Mouse (Mus musculus) stomach, embryonic 15.5 days (tissue): Measurements from ENCODE around the gene Asnsd1. TPM values are rescaled to one million over a fixed set of nuclear protein-coding genes. Genes with fewer than 3 reads are reported as not detected.

Experiments used
- ATAC-seq: fragments of 200-750 bp; cut with Nextera tagmentation; 2 replicates; pipeline ENCODE4 v1.8.0; 2017; ENCODE audit warnings: low read depth, moderate number of reproducible peaks, moderate TSS enrichment; ENCODE audit not compliant: insufficient read depth, low FRiP score
- H3K27ac ChIP-seq: fragments of 300-500 bp; sonication (generic); 2 replicates; pipeline ENCODE4 v1.5.1; 2015; ENCODE audit warnings: mild to moderate bottlenecking, inconsistent platforms
- H3K27me3 ChIP-seq: fragments of 300-500 bp; sonication (generic); replicated peaks from 2 replicates; pipeline ENCODE4 v1.6.1; 2015; ENCODE audit warnings: inconsistent platforms
- H3K36me3 ChIP-seq: fragments of 300-500 bp; sonication (generic); 2 replicates; pipeline ENCODE4 v1.6.1; 2015; ENCODE audit warnings: inconsistent platforms
- H3K4me1 ChIP-seq: fragments of 300-500 bp; sonication (generic); 2 replicates; pipeline ENCODE4 v1.6.1; 2015; ENCODE audit warnings: inconsistent platforms
- H3K4me2 ChIP-seq: fragments of 300-500 bp; sonication (generic); 2 replicates; pipeline ENCODE4 v1.6.1; 2015; ENCODE audit warnings: mild to moderate bottlenecking, inconsistent platforms
- H3K4me3 ChIP-seq: fragments of 300-500 bp; sonication (generic); replicated peaks from 2 replicates; pipeline ENCODE4 v1.5.1; 2015; ENCODE audit warnings: inconsistent platforms
- H3K9ac ChIP-seq: fragments of 300-500 bp; sonication (generic); 2 replicates; pipeline ENCODE4 v1.6.1; 2015; ENCODE audit warnings: inconsistent platforms
- H3K9me3 ChIP-seq: fragments of 300-500 bp; sonication (generic); 2 replicates; pipeline ENCODE4 v1.6.1; 2016; ENCODE audit warnings: inconsistent platforms
- WGBS: fragments of 180-500 bp; shearing (Covaris S2); methylation state at CpG from one replicate; pipeline ENCODE4 v1.1.7; 2015; 5-methylcytosine and 5-hydroxymethylcytosine counted together
- polyA plus RNA-seq: library from polyadenylated mRNA; unstranded; fragments of >200 nt; fragmentation: Nextera tagmentation; extraction: Ambion mirVana; gene quantifications from 2 replicates; pipeline ENCODE4 v1.2.1, GENCODE M21; 2015

The Asnsd1 gene
- polyA plus RNA-seq, 1 experiment from 2014 or later = 70.3 TPM

DNA sequence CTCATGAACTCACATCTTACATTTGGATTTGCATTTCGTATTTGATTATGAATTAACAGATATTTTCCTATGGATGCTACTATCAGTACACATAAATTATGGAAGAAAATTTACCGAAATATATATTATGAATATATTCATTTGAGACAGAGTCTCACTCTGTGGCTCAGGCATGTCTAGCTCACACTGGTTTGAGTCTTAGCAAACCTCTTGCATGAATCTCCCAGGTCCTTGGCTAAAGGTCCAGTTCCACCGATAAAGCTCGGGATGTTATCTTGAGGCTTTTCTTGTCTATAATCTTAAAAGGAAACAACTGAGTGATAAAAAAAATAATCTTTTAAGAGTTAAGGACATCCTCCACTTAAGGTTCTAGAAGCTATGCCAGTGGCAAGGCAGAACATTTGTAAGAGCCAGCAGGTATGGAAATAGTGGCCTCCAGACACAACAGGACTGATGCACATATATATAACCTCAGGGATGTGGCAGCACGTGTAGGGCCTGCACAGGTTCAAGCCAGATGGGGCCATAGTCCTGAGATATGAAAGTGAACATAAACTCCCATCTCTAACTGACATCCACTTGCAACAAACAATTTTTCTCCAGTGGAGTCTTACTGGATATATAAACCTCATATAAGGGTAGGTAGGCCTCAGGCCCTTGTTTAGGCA is 27.6 kb downstream of the Asnsd1 start:
- H3K4me3 ChIP-seq = no peak overlapping the region
- H3K9me3 ChIP-seq = no peaks in the 10 kb centered on the region
- no peaks in the 10 kb centered on the region for H3K4me1 ChIP-seq
- H3K36me3 ChIP-seq = no peaks in the 10 kb centered on the region
- ATAC-seq = no peak
- no peak overlapping the region for H3K9ac ChIP-seq
- no peak overlapping the region for H3K27ac ChIP-seq
- H3K4me2 ChIP-seq = no peak overlapping the region
- no peaks in the 10 kb centered on the region for H3K27me3 ChIP-seq
- 91% methylated on average over 5 of the region's 5 CpGs for WGBS

DNA sequence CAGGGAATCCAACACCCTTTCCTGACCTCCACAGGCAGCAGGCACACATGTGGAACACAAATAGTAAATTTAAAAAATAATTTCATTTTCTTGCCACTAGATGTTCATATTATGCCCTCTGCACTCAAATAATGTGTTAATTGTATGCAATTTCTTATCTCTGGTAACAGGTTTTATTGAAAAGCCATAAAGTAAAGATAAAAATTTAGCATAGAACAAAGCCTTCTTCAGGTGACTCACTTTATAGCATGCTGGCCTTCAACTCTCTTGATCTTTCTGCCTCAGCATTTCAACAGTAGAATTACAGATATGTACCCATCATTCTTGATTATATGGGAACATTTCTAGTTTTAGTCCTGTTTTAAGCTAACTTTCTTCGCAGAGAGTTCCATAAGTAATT is 28.3 kb downstream of the Asnsd1 start:
- ATAC-seq = no peak

DNA sequence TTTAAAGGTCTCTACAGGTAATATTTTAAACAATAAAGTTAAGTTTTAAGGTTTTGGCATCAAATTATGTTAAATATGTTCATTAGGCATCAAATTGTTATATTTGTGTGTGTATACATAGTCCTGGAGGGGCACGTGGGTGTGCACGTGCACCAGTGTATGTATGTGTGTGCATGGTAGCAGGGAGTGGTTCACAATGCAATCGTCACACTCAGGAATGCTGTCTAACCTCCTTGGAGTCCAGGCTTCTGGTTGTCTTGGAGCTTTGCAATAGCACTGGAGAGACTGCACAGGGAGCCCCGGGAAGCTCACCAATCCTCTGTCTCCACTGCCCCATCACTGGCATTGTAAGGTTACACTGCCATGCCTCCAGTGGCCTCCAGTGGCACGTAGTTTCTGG is 29.3 kb downstream of the Asnsd1 start:
- Histone ChIP-seq H3K27me3 (no peaks in the 10 kb centered on the region), H3K4me3 (no peak overlapping the region), H3K9ac (no peak overlapping the region), H3K27ac (no peak overlapping the region), H3K36me3 (no peaks in the 10 kb centered on the region), H3K4me1 (no peaks in the 10 kb centered on the region), H3K9me3 (no peaks in the 10 kb centered on the region), H3K4me2 (no peak overlapping the region)
- WGBS = 92% methylated on average over 5 of the region's 5 CpGs
- no peak for ATAC-seq

More for the DNA sequence above, 28.3 kb downstream of the Asnsd1 start:
- H3K9me3 ChIP-seq = no peaks in the 10 kb centered on the region
- no peaks in the 10 kb centered on the region for H3K27me3 ChIP-seq
- H3K4me1 ChIP-seq = no peaks in the 10 kb centered on the region
- no peak overlapping the region for H3K27ac ChIP-seq
- no peaks in the 10 kb centered on the region for H3K36me3 ChIP-seq
- no peak overlapping the region for H3K4me2 ChIP-seq
- 88% methylated on average over 1 of the region's 1 CpGs for WGBS
- no peak overlapping the region for H3K4me3 ChIP-seq
- H3K9ac ChIP-seq = no peak overlapping the region

DNA sequence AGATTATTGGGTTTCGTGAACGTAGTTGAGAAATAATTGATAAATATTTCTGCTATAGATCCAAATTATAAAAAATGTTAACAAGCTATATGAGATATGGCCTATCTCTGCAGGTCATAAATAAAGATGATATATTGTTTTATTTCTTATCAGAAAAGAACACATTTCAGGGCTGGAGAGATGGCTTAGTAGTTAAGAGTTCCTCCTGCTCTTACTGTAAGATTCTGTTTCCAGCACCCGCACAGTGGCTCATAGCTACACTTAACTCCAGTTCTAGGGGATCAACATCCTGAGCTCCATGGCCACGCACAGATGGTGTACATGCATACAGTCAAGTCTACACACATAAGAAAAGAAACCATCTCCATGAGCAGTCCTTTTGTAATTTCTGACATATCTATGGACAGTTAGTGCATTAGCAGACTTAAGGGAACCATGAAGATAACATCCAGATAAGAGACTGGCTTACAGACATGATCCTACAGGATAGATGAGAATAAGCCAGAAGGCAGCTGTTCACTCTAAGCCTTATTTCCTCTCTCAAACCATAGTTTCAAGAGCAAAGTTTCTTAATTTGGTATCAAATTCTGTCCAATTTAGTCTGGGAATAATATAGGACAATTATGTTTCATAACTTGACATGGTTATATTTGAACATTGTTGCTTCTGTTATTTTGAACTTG is 30.7 kb downstream of the Asnsd1 start:
- Histone ChIP-seq H3K27me3 (no peaks in the 10 kb centered on the region), H3K27ac (no peak overlapping the region), H3K9ac (no peak overlapping the region), H3K36me3 (no peaks in the 10 kb centered on the region; the same call in 1 of the 2 replicates), H3K4me3 (no peak overlapping the region), H3K9me3 (no peaks in the 10 kb centered on the region), H3K4me2 (no peak overlapping the region), H3K4me1 (no peaks in the 10 kb centered on the region)
- WGBS = 93% methylated on average over 4 of the region's 4 CpGs
- ATAC-seq = no peak

DNA sequence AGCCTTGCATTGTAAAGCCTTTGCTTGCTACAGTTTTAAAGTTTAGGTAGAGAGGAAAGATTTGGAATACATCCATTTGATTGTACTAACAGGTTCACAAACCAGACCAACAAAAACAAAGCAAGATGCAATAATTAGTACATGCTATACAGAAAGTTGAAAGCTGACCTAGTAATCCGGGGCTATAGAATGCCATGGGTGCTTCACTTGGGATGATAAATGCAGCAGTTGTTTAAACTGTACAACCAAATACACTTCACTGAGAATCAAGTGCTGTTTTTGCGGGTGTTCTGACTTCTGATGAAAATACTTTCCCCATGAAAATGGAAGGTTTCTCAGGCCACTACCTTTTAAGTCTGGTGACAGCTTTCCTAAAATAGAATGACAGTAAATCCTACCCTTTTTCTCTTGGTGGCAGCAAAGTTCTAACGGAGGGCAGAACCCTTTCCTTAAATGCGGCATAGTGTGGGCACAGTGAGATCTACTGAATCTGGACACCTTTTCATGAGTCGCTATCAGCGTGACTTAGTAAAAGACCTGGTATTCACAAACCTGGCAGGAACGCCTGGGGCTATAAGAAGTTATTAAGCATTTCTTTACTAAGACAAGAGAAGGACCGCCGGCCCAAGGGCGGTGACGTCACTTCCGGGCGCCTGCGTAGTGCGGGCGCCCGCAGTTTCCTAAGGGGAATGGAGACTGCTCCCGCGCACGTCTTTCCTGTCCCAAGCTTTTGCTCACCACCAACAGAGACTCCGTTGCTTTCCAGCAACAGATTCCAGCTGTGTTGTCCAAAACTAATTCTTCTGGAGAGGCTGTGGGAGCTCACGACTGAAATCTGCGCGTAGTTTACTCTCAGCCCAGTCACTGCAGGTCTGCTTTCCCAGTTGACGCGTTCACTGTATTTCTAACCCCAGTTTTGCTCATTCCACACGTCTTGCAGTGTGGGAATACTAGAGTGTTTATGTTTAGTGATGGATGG is 39.3 kb downstream of the Asnsd1 start, which contains the start of gene Osgepl1:
Gene Osgepl1, plus strand, starts transcription at position 636 of the 979 bp plus-strand sequence.
- Histone ChIP-seq H3K4me1 (no peaks in the 10 kb centered on the region; the same call in 1 of the 2 replicates), H3K9ac (peak within 1 kb of the TSS; percentile 52), H3K27ac (peak within 1 kb of the TSS; percentile 90), H3K36me3 (no peaks in the 10 kb centered on the region; the same call in 1 of the 2 replicates), H3K4me3 (peak within 1 kb of the TSS; percentile 62), H3K9me3 (no peaks in the 10 kb centered on the region), H3K27me3 (no peaks in the 10 kb centered on the region), H3K4me2 (peak within 1 kb of the TSS; percentile 60)
- WGBS = 2% methylated on average over 27 of the region's 27 CpGs
- peak; percentile 96 for ATAC-seq

DNA sequence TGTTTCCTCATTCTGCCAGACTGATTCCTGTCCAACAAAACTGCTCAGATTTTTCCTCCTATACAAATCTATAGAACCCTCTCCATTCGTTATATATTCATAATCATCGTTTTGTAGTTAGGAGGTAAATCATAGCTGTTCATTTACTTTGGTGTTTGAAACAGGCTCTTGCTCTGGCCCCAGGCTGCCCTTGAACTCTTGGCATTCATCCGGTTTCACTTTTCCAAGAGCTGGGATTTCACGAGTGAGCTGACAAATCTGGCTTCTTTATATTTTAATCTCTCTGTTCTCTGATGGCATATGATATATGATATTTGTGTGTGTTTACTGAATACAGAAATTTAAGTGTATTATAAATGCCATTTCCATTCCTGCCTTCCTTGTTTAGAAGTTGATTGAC is 52.0 kb downstream of the Asnsd1 start:
- Histone ChIP-seq H3K27me3 (no peaks in the 10 kb centered on the region), H3K27ac (no peak overlapping the region), H3K4me3 (no peak overlapping the region), H3K4me1 (no peaks in the 10 kb centered on the region), H3K36me3 (no peaks in the 10 kb centered on the region), H3K4me2 (no peak overlapping the region), H3K9ac (no peak overlapping the region), H3K9me3 (no peaks in the 10 kb centered on the region)
- no peak for ATAC-seq
- WGBS = 82% methylated on average over 4 of the region's 4 CpGs

DNA sequence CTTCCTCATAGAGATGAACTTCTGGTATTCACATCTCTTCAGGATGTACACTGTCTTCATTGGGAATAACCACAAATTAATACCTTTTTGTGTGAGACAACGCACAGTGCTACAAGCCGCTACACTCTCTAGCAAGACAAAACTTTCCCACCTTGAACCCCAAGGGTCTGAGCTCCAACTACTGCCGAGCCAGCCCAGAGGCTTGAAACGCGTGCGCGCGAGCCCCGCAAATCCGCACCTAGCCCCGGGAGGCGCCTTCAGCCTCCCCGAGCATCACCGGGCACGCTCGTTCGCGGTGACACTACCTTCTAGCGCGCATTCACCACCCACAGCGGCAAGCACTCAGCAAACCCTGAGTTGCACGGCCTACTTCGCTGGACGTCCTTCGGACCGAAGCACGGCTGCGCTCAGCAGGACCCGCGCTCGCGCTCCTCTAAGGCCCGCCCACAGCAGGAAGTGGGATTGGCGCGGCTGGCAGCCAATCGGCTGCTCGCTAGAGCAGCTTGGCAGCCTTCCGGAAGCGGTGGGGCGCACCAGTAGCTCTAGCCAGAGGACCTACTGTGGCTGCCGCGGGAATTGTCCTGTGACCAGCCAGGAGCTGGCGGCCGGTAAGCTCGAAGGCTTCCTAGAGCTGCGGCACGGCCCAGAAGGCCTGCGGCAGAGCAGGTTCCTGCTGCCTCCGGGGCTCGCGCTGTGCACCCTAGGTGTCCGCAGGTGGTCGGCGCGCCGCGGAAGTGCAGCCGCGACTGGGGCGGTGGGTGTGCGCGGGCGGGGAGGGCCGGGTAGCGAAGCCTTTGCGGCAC is 55.8 kb downstream of the Asnsd1 start, which contains the start of the genes Pms1, Ormdl1 and Gm28778:
Gene Pms1, minus strand, starts transcription at position 438 of the 803 bp plus-strand sequence.
Gene Ormdl1, plus strand, starts transcription at position 515 of the 803 bp plus-strand sequence.
Gene Gm28778, plus strand, starts transcription at position 531 of the 803 bp plus-strand sequence.
- Histone ChIP-seq H3K4me2 (peak within 1 kb of the TSS; percentile 61), H3K4me3 (peak within 1 kb of the TSS; percentile 90), H3K27me3 (no peaks in the 10 kb centered on the region), H3K27ac (peak within 1 kb of the TSS; percentile 88), H3K9ac (peak within 1 kb of the TSS; percentile 78), H3K4me1 (no peaks in the 10 kb centered on the region), H3K9me3 (no peaks in the 10 kb centered on the region), H3K36me3 (no peaks in the 10 kb centered on the region)
- under 1% methylated on average over 66 of the region's 66 CpGs for WGBS
- peak; percentile 98 for ATAC-seq

Other genes starting within 250 kb of the Asnsd1 start
- gene 1700019A02Rik, start 165.1 kb downstream of the Asnsd1 start, polyA plus RNA-seq = not detected in 2 replicates
- gene Pms1, start 55.7 kb downstream of the Asnsd1 start, polyA plus RNA-seq = 13.3 and 15.8 TPM in 2 replicates
- gene Ormdl1, start 55.7 kb downstream of the Asnsd1 start, polyA plus RNA-seq = 45.4 and 48.4 TPM in 2 replicates
- not detected in 2 replicates for gene Gm28778, start 55.6 kb downstream of the Asnsd1 start, polyA plus RNA-seq
- 22.0 and 24.1 TPM in 2 replicates for gene Osgepl1, start 39.1 kb downstream of the Asnsd1 start, polyA plus RNA-seq
- 1.5 and 8.3 TPM in 2 replicates for gene Asdurf, start 133 bp downstream of the Asnsd1 start, polyA plus RNA-seq
- gene Gm28551, start 85 bp downstream of the Asnsd1 start, polyA plus RNA-seq = 0.64 and 0.73 TPM in 2 replicates